Mouse (Mus musculus) mouse embryonic stem cell (cell line): ENCODE data around the gene Max.

ENCODE experiments used
- in situ Hi-C, 2 experiments: fragments of 300-500 bp; cut with MboI; formaldehyde crosslinking; loops; 1 replicate in 1 of 2; 3 replicates in 1 of 2; pipeline ENCODE4 v1.14.3; 2019 to 2020; ENCODE audit warnings: low sequenced_read_pairs in 2 of 2, low pct_unique_long_range_greater_than_20kb in 1 of 2, mixed read lengths in 1 of 2; ENCODE audit not compliant: unreplicated experiment in 1 of 2

The Max gene

DNA sequence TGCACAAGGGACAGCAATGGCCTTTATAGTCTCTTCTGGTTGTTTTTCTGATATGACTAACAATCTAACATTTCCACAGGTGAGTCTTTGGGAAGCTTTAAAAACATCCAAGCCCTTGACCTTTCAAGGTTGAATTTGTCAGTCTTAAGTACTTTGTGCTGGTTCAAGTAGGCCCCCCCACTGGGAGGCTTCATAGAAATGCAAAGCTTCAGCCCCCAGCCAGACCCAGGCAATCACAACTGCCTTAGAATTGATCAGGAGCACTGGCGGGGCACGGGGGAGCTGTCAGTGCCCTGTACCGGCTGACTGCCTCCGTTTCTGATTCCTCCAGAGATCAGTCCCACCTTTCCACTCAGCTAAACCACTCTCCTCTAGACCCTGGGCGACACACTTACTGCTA lies 3.1 kb upstream of the Max start:
- in situ Hi-C loops = no loop called here

DNA sequence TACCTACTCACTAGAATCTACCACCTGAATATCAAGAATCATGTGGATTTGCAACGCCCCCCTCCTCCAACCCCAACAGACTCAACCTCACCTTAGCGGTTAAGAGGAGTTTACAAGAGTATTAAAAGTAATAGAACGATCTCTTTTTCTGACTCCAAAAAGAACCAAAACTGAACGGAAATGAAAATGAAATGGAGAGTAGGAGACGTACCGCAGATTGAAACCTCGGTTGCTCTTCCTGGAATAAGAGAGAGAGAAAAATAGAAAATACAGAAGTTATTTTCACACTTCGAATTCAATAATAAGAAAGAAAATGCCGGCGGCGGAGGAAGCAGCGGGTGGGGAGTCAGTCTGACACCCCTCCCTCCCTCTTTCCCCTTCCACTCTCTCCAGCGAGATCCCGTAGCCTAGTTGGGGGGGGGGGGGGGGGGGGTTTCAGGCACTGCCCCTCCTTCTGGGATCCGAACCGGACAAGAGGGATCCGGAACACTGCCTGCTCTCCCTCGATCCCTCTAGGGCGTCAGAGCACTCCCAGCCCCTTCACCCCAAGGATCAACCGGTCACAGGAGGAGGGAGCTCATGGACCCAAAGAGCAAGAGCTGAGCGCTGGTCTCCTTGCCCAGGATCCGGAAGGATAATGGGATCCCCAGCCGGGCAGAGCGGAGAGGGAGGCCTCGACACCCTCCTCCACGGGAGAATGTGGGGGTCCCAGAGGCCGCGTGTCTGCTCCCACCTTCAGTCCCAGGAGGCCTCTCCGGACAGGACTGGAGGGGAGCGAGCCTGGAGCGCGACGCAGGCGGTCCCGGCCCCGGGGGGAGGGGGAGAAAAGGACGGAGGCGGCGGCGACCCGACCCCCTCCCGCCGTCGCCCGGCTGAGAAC lies 709 bp downstream of the Max start:
- in situ Hi-C loops = no loop called here

DNA sequence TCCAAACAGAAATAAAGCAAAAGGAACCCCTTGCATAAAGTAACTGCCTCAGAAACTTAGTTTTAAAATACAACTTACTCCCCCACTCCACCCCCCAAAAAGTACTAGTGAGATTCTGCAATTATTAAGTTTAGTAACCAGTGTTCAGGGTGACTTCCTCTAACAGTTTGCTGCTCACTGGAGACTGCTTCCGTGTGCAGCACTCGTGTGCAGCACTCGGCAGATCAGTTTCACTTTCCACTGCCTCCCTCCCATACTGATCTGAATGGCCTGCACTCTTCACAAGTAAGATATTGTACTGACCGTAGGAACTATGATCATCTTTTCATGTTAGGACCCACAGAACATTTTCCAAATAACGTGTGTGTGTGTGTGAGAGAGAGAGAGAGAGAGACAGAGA lies 4.3 kb downstream of the Max start:
- in situ Hi-C loops = no loop called here

DNA sequence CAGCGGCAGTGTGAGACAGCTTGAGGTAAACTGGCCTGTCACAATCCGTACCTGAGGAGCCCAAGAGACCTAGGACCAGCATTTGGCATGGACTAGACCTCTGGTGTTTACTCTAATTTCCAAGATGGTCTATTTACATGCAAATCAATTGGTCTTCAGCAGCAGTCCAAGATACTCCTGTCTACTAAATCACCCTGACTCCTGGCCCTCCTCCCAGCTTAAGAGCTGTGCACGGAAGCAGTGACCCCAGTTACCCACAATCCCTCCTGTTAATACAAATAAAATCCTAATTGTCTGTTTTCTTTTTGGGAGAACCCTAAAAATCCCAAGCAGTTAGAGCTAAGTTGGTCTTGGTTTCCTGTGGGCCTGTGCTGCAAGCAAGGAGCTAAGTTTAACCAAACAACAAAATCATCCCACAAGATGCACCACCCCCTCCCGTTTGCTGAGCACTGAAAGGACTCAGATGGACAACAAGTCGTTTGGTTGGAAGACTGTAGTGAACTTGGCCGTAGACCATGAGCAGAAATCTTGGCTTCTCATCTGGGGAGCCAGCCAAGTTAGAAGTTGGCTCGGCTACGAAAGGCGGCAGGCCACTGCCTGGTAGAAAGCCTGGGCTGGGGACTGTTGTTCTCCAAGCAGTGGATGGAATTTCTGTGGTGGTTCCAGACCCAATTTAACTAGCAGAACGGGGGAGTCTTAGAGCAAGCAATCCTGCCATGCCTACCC lies 7.1 kb downstream of the Max start:
- in situ Hi-C loops = no loop called here

DNA sequence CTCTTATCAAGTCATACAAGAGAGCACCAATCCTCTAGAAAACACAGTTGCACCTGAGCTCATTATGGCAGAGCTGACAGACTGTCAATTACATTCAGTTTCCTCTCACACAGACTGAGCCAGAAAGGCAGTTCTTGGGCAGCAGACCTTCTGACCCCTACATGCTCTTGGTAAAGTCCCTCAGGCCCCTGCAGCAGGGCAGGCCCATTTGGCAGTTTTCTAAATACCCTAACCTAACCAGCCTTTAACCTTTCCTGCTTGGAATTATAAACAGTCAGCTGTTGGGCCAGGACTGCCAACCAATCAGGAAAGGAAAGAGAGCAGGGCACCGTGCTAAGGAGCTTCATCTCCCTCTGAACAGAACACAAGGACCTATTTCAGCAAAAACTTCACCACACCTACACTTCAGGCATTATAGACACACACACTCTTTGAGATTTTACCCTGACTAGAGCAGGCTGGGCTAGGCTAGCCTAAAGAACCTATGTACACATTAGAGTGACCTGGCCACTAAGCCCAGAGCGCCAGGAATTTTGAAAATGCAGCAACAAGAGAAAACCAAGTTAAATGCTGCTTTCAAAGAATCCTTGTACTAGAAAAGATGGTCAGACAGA lies 8.1 kb downstream of the Max start:
- in situ Hi-C loops = no loop called here

DNA sequence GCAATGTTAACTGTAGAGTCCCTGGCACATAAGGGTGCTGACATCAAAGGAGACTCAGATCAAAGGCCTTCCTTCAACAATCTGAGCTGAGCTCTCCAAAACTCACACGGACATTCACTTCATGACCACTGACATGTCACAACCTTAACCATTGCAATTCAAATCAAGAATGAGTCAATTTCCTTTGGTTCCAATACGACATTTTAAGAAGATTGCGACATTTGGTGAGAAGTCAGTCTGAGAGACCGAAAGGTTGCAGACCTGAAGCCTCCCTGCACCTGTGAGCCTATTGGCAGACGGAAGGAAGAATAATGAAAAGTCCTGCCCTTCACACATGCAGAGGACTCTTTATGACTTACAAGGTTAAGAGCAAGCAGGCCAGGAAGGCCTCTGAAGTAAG lies 11.7 kb downstream of the Max start:
- in situ Hi-C loops = no loop called here

DNA sequence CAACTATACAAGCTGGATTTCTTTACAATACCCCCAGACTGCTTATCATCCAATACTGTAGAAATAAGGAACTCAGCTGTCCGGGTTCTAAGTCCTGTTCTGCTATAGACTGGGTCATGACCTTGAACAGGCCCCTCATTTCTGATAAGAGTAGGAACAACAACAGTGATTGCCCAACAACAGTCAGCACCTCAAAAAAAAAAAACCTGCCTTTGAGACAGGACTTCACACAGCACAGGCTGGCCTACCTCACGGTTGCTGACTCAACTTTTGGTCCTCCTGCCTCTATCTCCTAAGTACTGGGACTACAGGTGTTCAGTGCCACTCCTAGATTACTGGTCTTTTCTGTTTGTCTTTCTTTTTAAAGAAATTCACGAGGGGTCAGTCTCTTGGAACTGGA lies 13.2 kb downstream of the Max start:
- in situ Hi-C loops = no loop called here

DNA sequence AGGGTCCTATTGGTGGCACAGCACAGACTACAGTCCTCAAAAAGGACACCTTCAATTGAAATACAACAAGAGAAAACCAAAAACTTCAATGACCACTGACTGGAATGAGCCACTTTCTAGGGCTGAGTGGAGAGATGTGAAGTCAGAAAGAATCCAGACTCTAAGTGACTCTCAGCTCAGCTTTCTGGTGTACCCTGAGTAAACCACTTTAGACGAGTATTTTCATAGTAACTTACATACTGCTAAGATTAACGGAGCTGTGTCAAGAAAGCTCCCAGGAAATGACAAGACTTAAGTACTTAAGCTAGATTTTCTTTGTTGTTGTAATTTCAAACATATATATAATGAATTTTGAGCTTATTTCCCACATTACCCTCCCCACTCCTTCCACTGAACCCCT lies 13.8 kb downstream of the Max start:
- in situ Hi-C loops = no loop called here

DNA sequence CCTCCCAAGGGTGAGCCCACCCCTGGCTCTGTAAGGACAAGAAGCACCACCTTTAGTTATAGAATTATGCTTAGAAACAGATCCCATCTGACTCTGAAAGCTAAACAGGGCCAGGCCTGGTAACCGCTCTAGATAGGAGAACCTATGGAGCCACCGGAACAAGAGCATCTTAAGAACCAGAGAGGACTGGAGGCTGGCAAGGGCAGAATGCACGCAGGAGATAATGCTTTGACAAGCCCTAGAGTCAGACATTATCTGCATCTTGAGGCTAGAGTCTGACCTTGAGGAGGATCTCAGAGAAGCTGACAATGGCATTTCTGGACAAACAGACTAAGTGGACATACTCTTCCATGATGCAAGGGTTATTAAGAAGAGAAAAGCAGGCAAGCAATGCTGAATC lies 14.5 kb downstream of the Max start:
- in situ Hi-C loops = no loop called here

DNA sequence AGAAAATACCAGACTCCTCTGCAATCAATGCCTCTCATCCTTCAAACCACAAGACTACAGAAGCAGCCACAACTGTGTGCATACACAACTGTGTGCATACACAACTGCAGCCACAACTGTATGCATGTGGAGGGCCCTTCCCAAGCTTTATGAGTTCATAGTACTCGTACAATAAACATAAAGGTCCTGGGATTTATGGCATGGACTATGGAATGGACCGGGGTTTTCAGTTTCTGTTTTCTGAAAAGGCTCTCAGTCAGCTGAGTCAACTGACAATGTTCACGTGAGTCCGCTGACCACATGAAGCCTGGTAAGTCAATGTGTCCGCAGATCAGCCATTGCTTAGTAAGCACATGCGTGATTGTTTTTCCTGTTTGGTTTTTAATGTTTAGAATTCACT lies 18.5 kb downstream of the Max start:
- in situ Hi-C loops = no loop called here

DNA sequence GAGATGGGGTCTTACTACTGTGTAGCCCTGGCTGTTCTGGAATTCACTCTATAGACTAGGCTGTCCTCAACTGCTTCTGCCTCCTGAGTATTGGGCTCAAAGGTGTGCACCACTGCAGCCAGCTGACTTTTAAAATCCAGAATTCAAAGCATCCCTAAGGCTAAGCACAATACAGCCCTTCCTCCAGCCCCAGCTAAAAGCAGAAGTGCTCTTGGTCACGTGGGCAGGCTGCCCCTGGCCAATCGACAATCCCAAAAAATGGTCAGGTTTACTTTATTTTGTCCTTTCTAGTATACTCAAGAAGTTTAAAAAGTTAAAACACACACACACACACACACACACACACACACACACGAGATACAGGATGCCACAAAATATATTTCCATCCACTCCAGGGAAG lies 19.0 kb downstream of the Max start:
- in situ Hi-C loops = no loop called here

DNA sequence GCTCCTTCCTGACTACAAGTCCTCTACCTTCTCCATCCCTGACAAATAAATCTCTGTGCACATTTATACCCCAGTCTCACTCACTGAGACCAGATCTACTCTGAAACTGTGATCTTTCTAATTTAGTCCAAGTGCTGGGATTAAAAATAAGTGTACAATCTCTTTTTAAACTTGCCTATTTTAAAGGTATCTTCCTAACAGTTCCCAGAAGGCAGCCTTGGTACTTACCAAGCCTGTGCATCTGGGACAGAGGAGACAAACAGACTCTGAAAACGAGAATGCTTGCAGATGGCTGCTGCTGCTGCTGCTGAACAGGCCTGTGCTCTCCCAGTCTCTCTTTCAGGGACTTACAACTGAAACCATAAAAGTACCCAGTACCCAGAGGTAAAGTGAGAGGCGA lies 19.5 kb downstream of the Max start:
- in situ Hi-C loops = no loop called here

DNA sequence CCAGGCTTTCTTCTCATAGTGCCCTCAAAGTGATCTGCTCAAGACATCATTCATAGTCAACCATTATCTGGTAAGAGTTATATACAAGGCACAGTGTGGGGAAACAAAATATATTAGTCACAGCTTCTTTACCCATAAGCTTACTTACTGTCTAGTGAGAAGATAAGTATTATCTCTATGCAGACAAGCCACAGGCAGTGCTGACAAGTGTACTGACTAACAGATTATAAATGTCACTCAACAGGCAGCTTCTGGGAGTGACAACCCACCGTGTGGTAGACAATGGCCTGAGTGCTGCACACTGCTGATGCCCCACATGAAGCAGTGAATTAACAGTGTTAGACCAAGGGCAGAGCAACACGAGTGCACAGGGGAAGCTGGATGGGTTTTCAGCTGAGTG lies 20.5 kb downstream of the Max start:
- in situ Hi-C loops = no loop called here

DNA sequence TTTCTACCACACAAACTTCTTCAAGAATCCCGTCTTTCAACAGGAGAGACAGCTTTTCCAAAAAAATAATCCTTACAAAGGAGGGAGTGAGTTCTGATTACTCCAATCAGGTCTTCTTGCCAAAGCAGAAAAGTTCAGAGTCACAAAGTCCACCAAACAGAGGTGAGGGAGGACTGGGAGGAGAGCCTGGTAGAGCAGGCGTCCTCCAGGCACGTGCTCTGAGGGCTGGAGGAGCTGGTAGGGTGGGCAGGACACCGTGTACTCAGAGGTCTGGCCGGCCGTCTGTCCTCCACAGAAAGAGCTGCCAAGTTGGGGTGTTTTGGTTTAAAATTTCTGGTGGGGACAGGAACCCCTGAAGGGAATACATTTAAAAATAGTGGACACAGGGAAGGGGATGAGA lies 24.0 kb downstream of the Max start:
- in situ Hi-C loops = no loop called here

DNA sequence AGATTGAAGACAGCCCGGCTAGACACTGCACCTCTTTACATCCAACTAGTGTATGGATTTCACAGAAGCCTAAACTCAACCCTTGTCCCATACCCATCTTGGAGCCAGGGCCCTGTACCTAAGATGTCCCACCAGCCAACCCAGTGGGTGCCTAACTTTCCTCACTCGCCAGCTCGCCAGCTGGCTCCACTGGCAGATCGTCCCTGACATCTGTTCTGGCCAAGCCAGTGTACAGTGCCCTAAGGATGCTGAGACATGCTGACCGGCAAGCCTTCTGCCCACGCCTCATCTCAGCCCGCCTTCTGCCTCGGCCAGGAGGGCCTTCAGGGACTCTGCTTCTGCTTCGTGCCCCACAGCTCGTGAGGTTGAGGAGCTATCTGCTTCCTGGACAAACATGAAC lies 25.8 kb downstream of the Max start:
- in situ Hi-C loops = no loop called here

DNA sequence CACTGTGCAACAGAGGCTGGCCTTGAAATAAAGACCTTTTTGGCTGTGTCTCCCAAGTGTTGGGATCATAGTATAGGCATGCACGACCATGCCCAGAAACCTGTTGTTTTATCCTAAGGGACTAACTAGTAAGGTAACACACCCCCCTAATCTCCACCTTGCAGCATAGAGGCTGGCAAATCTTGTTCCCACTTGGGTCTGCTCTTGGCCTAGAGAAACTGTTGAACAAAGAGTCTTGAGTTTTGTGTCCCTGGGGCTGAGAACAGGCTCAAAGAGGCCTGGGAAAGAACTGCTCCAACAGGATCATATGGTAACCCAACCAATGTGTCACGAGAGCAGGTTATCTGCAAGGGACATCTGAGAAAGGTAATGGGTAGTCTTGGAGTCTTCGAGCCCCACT lies 27.6 kb downstream of the Max start:
- in situ Hi-C loops = no loop called here

DNA sequence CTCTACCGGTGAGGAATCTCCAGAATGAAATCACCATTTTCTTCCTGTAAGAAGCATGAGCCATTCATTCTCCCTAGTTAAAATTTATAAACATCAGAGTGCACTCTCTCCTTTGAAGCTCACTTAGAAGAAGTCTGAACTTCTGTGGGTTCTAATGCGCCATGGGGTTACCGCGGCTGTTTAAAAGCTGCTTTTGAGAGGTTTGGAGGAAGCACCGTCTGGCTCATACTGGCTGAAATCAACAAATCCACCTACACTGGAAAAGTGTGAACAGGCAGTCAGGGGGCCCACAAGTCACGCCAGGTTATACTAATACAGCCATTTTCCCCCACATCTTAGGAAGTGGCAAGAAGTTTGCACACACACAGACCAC lies 29.3 kb downstream of the Max start:
- in situ Hi-C loops = no loop called here

DNA sequence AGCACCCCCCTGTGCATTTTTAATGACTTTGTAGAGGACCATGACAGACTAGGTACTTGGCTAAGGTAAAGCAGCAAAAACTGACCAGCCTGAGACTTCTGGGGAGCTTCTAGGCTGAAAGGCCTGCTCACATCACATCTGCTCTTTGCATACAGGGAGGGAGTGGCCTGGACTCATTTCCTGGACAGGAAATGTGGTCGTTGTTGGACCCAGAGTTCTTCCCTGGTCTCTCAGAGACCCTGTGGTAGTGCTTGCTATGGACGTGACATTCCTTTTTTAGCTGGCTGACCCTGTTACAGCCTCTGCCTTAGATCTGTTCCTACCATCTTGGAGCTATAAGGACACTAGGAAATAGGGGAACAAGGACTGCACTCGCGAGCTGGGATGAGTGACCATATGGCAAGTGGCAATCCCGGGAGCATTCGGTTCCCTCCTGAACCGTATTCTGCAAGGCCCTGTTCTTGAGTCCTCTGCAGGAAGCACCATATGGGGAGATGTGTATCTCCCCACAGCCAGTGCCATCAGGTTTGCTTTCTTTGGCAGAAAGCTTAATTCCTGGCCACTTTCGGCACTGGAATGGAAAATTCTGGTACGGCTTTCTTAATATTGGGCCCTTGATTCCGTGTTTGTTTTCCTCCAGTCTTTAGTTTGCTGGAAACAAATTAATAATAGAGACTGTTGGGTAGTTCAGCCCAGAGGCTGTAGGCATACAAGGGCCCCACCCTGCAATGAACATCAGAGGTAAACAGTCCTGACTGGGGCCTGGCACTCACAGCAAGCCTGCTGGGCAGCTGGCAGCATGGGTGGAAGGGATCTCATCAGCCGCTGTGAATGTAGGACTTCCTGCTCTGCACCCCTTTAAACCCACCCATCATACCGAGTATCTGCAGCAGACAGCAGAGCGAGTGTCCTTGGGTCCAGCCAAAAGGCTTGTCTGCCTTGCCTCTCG lies 30.0 kb downstream of the Max start:
- in situ Hi-C loops = no loop called here

DNA sequence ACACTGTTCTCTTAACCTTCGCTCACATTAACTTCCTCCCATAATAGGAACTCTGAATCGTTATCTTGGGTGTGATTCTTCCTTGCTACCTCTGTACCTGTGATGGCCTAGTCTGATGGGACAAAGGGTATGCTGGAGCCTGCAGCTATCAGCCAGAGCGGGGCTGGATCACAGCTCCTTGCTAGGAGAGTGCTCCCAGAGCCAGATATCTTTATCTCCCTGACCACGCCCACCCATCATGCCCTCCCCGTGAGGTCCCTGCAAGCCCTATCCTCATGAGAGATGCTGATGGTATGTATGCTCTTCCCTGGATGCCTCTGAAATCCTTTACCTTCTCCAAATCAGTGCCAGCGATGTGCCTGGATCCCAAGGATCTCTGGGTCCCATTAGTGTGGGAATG lies 31.8 kb downstream of the Max start:
- in situ Hi-C loops = no loop called here
